Mouse (Mus musculus) megakaryocyte, embryonic 14.5 days (primary cell): ENCODE data around the gene Nt5dc1.

Source experiments
- FLI1 ChIP-seq: IDR thresholded peaks from 2 replicates; pipeline ENCODE4 v1.6.1; 2012; ENCODE audit warnings: low read length, inconsistent platforms, mixed read lengths
- GATA1 ChIP-seq: IDR thresholded peaks from 3 replicates; pipeline ENCODE4 v1.6.1; 2012; ENCODE audit warnings: mixed read lengths, low read length, inconsistent platforms, borderline replicate concordance

GRCm38 (mm10) chr10:34385636-34386035, 32.7 kb downstream of the Nt5dc1 start:
- TF ChIP-seq FLI1 (no peak), GATA1 (no peak)
